Mouse (Mus musculus) lung, postnatal 4 days (tissue): ENCODE data around the gene Twist2.
A peak's percentile ranks its signal among the peaks of the same experiment; 100 is the strongest.

Experiments
- DNase-seq, 2 experiments: peaks; one replicate each; pipeline ENCODE4 v3.0.0; 2021

Gene Twist2

DNA sequence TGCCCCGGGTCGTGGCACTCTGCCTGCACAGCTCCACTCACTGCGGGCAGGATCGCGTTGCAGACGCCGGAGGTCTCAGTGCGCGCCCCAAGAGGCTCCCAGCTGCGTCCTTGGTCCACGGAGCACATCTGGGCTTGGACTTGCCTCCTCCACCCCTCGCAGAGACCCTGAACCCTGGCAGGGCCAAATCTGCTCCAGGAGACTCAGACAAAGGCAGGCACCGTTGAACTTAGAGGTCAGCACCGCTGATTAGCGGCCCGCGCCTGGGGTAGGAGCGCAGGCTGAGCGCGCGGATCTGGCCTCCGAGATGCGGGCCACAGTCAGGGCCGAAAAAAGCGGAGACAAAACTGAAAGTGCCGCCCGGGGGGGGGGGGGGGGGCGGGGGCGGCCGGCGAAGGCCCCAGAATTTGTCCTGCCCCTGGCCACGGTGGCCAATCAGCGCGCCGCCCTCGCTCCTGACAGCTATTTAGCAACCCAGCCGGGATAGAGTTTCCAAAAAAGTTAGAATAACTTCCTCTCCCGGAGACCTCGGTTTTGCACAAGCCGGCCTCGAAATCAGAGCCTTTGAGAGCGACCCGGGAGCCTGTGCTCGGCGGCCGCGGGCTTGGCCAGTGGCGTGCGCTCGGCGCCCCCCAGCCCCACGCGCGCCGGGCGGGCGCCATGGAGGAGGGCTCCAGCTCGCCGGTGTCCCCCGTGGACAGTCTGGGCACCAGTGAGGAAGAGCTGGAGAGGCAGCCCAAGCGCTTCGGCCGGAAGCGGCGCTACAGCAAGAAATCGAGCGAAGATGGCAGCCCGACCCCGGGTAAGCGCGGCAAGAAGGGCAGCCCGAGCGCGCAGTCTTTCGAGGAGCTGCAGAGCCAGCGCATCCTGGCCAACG, at the start of gene Twist2:
TSS of gene Twist2 (plus strand) at position 495 of the 877 bp plus-strand sequence.
- peak; percentile 59 to 80 for DNase-seq

DNA sequence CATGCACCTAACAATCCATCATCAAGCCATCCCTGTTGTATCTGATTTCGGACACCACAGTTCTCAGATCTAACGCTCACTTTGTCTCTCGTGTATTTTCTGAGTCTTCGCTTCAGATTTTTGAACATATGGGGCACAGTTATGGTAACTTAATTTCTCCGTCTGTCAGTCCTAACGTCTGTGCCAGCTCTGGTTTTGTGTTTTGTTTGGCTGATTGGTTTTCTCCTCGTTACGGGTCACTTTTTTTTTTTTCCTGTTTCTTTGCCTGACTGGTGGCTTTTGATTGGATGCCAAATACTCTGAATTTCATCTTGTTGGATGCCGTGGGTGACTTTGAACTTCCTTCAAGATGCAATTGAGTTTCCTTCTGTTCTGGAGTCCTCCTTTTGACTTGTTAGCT, 48.3 kb upstream of the Twist2 start:
- DNase-seq, result no peak

- DNase-seq, result peak; percentile 63 to 71
These were observed 46.2 kb upstream of the Twist2 start for GRCm38 (mm10) chr1:91755102-91755501.

GRCm38 (mm10) chr1:91757292-91757691, 44.0 kb upstream of the Twist2 start:
- DNase-seq, result no peak

GRCm38 (mm10) chr1:91758143-91758542, 43.1 kb upstream of the Twist2 start:
- no peak for DNase-seq

DNA sequence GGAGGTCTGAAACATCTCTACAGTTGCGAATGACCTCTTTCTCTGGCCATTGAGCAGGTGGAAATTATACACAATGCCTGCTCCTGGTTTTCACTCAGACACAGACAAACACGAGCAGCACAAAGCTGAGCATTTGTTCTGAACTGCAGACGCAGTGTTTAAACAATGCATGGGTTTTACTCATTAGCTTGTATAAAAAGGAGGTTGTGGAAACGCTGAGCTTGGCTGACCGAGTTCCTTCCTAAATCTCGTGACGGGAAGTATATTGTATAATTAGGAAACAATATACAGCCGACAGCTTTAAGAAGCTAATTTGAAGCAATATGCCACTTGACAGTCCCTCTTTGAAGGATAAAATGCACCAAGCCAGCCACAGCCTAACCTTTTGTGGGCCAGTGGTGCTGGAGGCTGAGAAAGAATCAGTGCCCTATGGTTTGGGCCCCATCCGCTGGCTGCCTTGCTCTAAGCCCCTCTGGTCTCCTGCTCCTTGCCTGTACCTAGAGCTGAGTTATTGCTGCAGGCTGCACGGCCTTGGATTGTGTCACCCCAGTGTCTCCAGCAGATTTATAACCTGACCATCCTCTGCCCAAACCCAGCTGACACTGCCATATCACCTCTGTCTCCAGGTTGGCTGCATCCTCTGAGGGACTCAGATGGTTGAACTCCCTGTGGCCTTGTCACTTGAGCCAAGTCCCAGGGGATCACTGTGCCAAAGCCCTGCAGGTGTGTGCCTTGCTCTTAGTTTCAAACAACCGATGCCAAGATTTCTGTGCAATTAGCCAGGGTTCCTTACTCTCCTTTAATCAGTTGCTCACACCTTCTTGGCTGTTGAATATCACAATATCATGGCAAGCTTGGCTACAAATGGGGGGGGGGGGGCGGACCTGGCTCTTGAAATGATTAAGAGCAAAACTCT, 42.4 kb upstream of the Twist2 start:
- no peak for DNase-seq

- no peak for DNase-seq
These were observed 40.9 kb upstream of the Twist2 start for GRCm38 (mm10) chr1:91760140-91760986.

DNA sequence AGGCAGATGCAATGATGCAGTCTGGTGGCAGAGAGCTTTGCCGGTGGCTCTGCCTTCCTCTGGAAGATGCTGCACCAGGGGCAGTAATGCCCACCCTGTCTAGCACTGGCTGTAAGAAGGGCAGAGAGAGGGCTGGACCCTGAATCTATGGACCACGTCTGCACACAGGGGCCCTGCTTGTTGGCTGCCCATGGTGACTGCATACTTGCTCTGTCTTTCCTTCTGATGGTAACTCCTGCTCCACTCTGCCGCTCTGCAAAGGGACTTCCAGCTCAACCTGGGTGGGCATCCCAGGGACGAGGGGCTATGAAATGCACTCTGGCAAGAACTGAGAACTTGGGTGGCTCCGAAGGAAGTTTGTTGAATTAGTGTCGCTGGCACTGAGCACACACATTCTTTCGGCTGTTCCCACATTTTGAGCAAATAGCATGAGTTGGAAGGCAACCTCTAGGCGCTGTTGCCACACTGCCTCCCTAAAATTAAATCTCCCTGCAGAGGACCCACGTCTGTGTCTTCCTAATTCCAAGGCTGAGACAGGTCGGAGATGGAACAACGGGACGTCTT, 38.7 kb upstream of the Twist2 start:
- no peak for DNase-seq

DNA sequence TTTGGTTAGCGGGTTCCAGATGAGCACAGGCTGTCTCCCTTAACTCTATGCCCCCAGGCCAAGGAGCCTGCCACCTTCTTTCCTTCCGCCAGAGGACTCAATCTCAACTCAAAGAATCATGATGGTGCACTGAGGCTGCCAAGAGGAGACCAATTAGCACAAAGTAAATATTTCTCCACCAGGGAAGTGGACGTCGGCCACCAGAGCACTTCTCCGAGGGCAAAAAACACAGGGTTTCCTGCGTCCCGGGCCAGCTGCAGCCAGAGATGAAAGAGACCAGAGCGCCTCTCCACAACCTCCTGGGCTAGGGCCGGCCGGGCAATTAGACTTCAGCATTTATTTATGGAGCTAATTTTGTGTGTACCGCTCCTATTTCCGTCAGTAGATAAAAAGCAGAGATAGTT, 31.0 kb upstream of the Twist2 start:
- peak; percentile 38 to 82 for DNase-seq

GRCm38 (mm10) chr1:91770676-91771075, 30.6 kb upstream of the Twist2 start:
- DNase-seq, result no peak

DNA sequence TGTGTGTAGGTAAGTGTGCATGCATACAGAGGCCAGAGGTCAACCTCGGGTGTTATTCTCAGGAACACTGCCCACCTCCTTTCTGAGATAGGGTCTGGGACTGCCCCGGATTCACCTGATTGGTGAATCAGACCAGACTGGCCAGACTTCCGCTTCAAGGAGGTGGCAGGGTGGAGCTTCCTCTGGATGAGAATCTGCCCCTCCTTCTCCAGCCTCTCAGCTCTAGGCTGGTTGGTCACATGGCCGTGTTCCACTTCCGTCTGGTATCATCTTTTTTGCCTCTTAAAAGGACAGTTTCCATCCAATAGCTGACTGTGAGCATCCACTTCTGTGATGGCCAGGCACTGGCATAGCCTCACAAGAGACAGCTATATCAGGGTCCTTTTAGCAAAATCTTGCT, 24.3 kb upstream of the Twist2 start:
- no peak for DNase-seq

- DNase-seq, result no peak
These were observed 21.4 kb upstream of the Twist2 start for GRCm38 (mm10) chr1:91779819-91780218.

- DNase-seq, result peak in 1 of 2 experiments; percentile 30
These were observed 20.1 kb upstream of the Twist2 start for GRCm38 (mm10) chr1:91781182-91781581.

DNA sequence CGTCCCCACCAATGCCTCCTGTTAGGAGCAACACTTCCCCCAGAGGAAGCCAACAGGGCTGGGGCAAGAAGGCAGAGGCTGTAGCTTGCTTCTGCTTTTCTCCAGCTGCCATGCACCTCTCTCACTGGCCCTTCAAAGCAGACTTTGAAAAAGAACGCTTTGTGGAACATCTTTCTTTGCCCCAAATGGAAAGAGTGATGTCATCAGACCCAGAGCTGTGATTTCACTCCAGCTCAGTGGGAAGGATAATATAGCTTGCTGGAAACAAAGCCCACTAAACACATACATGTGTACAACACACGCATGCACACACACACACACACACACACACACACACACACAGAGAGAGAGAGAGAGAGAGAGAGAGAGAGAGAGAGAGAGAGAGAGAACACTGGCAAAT, 17.1 kb upstream of the Twist2 start:
- no peak for DNase-seq

DNA sequence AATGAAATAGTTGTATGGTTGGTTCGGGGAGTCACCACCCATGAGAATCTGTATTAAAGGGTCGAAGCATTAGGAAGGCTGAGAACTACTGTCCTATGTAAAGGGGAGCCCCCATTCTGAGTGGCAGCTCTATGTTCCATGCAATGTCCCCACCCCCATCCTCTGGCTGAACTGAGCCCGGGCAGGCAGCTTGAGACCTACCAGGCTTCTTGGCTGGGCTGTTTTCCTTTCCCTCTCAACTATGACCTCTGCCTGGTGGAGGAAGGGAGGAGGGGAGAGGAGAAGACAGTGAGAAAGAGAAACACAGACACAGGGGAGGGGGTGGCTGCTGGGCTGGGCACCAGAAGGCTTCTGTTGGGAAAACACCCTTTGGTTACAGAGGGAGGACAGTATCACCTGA, 1.9 kb upstream of the Twist2 start:
- DNase-seq, result no peak

DNA sequence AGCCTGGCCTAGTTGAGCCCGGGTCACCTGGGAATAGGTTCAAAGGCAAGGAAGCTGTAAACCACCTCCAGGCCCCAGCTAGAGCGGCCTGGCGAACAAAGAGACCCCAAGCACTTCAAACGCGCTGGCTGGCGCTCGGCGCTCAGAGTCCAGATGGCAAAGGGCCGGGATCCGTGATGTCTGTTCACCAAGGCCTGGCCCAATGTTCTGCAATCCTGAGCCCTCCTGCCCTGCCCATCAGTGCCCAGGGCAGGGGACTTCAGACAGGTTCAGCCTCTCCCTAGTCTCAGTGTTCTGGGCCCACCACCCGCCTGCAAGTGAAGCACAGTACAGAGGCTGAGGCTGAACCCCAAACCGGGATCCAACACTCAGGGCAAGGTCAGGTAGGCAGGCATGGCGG, 913 bp upstream of the Twist2 start:
- no peak for DNase-seq

- peak in 1 of 2 experiments; percentile 28 for DNase-seq
These were observed 644 bp downstream of the Twist2 start for GRCm38 (mm10) chr1:91801844-91802366.

DNA sequence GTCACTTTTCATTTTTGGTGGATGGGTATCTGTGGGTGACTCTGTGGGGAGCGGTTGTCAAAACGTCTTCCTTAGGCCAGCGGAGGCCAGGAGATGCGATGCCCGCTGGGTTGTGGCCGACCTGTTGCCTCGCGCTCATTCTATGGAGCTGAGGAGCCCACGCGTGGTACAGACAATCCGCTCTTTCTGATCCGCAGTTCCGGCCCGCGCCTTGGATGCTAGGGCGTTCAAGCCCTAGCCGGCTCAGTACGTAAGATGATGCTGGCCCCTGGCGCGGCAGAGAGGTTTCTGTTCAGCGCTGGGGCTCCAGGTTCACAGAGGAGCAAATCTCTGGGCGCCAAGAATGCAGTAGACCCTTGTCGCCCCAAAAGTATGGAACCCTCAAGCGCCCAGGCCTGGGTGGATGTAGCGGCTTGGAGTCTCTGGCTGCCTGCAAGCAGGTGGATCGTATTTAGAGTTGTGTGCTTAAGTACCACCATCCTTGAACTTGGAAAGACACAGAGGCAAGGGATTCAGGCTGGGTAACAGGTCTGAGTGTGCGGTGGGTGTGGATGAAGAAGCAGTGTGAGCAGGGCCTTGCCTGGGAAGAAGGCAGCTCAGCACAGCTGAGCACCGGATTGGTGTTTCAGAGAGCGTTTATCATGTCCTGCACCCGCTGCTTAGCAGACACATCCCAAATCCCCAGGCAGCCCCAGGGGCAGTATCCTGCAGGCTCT, 1.3 kb downstream of the Twist2 start:
- DNase-seq, result no peak

- DNase-seq, result no peak
These were observed 2.2 kb downstream of the Twist2 start for GRCm38 (mm10) chr1:91803416-91803815.

- no peak for DNase-seq
These were observed 14.8 kb downstream of the Twist2 start for GRCm38 (mm10) chr1:91816067-91816466.

DNA sequence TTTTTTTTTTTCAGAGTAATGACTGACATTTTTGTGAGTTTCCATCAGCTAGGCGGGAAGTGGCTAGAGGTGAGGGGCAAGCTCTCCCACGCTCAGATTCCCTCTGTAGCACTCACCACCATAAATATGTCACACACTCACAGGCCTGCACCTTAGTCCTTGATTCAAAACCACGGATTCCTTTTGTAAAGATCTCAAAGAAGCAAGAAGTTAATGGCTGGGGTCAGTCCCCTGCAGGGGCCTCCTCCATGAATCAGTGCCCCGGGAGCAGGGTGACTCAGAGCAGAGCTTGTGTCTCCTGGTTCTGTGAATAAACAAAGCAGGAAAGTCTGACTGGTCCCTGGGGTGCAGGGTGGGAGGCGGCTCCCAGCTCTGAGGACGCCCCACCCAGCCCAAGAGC, 15.3 kb downstream of the Twist2 start:
- DNase-seq, result no peak
